Mouse (Mus musculus) embryonic facial prominence, embryonic 12.5 days (tissue): ENCODE data around the gene Atp9a. TPM values are rescaled to one million over a fixed set of nuclear protein-coding genes. Genes with fewer than 3 reads are reported as not detected.
A peak's percentile ranks its signal among the peaks of the same experiment; 100 is the strongest.

Experiments used
- ATAC-seq: fragments of 200-750 bp; cut with Nextera tagmentation; 2 replicates; pipeline ENCODE4 v1.8.0; 2017; ENCODE audit not compliant: insufficient number of reproducible peaks, insufficient read depth, low FRiP score, low TSS enrichment
- H3K27ac ChIP-seq: fragments of 300-500 bp; sonication (generic); 2 replicates; pipeline ENCODE4 v1.5.1; 2016; ENCODE audit warnings: mild to moderate bottlenecking
- H3K27me3 ChIP-seq: fragments of 300-500 bp; sonication (generic); 2 replicates; pipeline ENCODE4 v1.6.1; 2016; ENCODE audit warnings: mild to moderate bottlenecking, moderate library complexity
- H3K36me3 ChIP-seq: fragments of 300-500 bp; sonication (generic); 2 replicates; pipeline ENCODE4 v1.6.1; 2016; ENCODE audit warnings: mild to moderate bottlenecking
- H3K4me1 ChIP-seq: fragments of 300-500 bp; sonication (generic); 2 replicates; pipeline ENCODE4 v1.6.1; 2016
- H3K4me2 ChIP-seq: fragments of 300-500 bp; sonication (generic); replicated peaks from 2 replicates; pipeline ENCODE4 v1.6.1; 2016; ENCODE audit warnings: mild to moderate bottlenecking, moderate library complexity
- H3K4me3 ChIP-seq: fragments of 300-500 bp; sonication (generic); 2 replicates; pipeline ENCODE4 v1.5.1; 2016; ENCODE audit warnings: mild to moderate bottlenecking
- H3K9ac ChIP-seq: fragments of 300-500 bp; sonication (generic); 2 replicates; pipeline ENCODE4 v1.6.1; 2016; ENCODE audit warnings: mild to moderate bottlenecking, moderate library complexity
- H3K9me3 ChIP-seq: fragments of 300-500 bp; sonication (generic); 2 replicates; pipeline ENCODE4 v1.6.1; 2016; ENCODE audit warnings: mild to moderate bottlenecking, moderate library complexity
- WGBS: fragments of 180-500 bp; shearing (Covaris S2); methylation state at CpG from one replicate; pipeline ENCODE4 v1.1.7; 2016; 5-methylcytosine and 5-hydroxymethylcytosine counted together
- polyA plus RNA-seq: library from polyadenylated mRNA; unstranded; fragments of >200 nt; fragmentation: Nextera tagmentation; extraction: Ambion mirVana; gene quantifications from 2 replicates; pipeline ENCODE4 v1.2.1, GENCODE M21; 2016

Atp9a gene
- polyA plus RNA-seq, 1 experiment from 2014 or later: 24.5 TPM

GRCm38 (mm10) chr2:168678662-168679294 is 63.4 kb downstream of the Atp9a start:
- Histone ChIP-seq H3K27ac (no peak overlapping the region), H3K4me2 (no peak overlapping the region), H3K36me3 (peaks cover 45% of the 10 kb centered on the region), H3K27me3 (no peaks in the 10 kb centered on the region), H3K4me3 (no peak overlapping the region), H3K9ac (no peak overlapping the region), H3K9me3 (0 out of 2 replicates have a peak, but pooled peaks cover 4% of the 10 kb centered on the region), H3K4me1 (no peaks in the 10 kb centered on the region)
- WGBS: 83% methylated on average over 15 of the region's 15 CpGs
- ATAC-seq: no peak

- Histone ChIP-seq H3K4me2 (no peak overlapping the region), H3K36me3 (peaks cover 56% of the 10 kb centered on the region), H3K9me3 (0 out of 2 replicates have a peak, but pooled peaks cover 4% of the 10 kb centered on the region), H3K27ac (no peak overlapping the region), H3K4me3 (no peak overlapping the region), H3K27me3 (no peaks in the 10 kb centered on the region), H3K9ac (no peak overlapping the region), H3K4me1 (no peaks in the 10 kb centered on the region)
- peak; percentile 37; the same call in 1 of the 2 replicates for ATAC-seq
- WGBS: 67% methylated on average over 9 of the region's 9 CpGs
These were observed 64.6 kb downstream of the Atp9a start for GRCm38 (mm10) chr2:168677650-168678049.

- ATAC-seq: no peak
These were observed 70.5 kb downstream of the Atp9a start for GRCm38 (mm10) chr2:168671724-168672123.

GRCm38 (mm10) chr2:168670241-168670640 is 72.0 kb downstream of the Atp9a start:
- H3K36me3 ChIP-seq: peaks cover 41% of the 10 kb centered on the region
- no peaks in the 10 kb centered on the region for H3K4me1 ChIP-seq
- no peak for ATAC-seq
- no peaks in the 10 kb centered on the region for H3K27me3 ChIP-seq
- WGBS: 77% methylated on average over 14 of the region's 14 CpGs
- H3K9me3 ChIP-seq: no peaks in the 10 kb centered on the region
- H3K4me2 ChIP-seq: no peak overlapping the region
- H3K9ac ChIP-seq: no peak overlapping the region
- H3K27ac ChIP-seq: no peak overlapping the region
- H3K4me3 ChIP-seq: no peak overlapping the region

More at GRCm38 (mm10) chr2:168671724-168672123, 70.5 kb downstream of the Atp9a start:
- H3K27ac ChIP-seq: no peak overlapping the region
- H3K4me1 ChIP-seq: no peaks in the 10 kb centered on the region
- no peak overlapping the region for H3K9ac ChIP-seq
- H3K9me3 ChIP-seq: no peaks in the 10 kb centered on the region
- H3K36me3 ChIP-seq: peaks cover 45% of the 10 kb centered on the region
- no peak overlapping the region for H3K4me3 ChIP-seq
- 90% methylated on average over 9 of the region's 9 CpGs for WGBS
- H3K27me3 ChIP-seq: no peaks in the 10 kb centered on the region
- no peak overlapping the region for H3K4me2 ChIP-seq

GRCm38 (mm10) chr2:168669762-168670161 is 72.4 kb downstream of the Atp9a start:
- no peak for ATAC-seq
- Histone ChIP-seq H3K27me3 (no peaks in the 10 kb centered on the region), H3K36me3 (peaks cover 39% of the 10 kb centered on the region), H3K4me2 (no peak overlapping the region), H3K27ac (no peak overlapping the region), H3K9me3 (no peaks in the 10 kb centered on the region), H3K4me3 (no peak overlapping the region), H3K4me1 (no peaks in the 10 kb centered on the region), H3K9ac (no peak overlapping the region)
- WGBS: 34% methylated on average over 13 of the region's 13 CpGs

- Histone ChIP-seq H3K36me3 (peaks cover 19% of the 10 kb centered on the region), H3K4me2 (no peak overlapping the region), H3K27ac (no peak overlapping the region), H3K27me3 (no peaks in the 10 kb centered on the region), H3K4me1 (no peaks in the 10 kb centered on the region), H3K9ac (no peak overlapping the region), H3K9me3 (no peaks in the 10 kb centered on the region), H3K4me3 (no peak overlapping the region)
- ATAC-seq: no peak
- WGBS: 88% methylated on average over 13 of the region's 13 CpGs
These were observed 74.5 kb downstream of the Atp9a start for GRCm38 (mm10) chr2:168667745-168668144.

GRCm38 (mm10) chr2:168665680-168666079 is 76.5 kb downstream of the Atp9a start:
- no peak overlapping the region for H3K4me3 ChIP-seq
- H3K9ac ChIP-seq: no peak overlapping the region
- 88% methylated on average over 4 of the region's 4 CpGs for WGBS
- H3K4me1 ChIP-seq: no peaks in the 10 kb centered on the region
- H3K4me2 ChIP-seq: no peak overlapping the region
- H3K36me3 ChIP-seq: peaks cover 14% of the 10 kb centered on the region; the same call in 1 of the 2 replicates
- H3K27ac ChIP-seq: no peak overlapping the region
- ATAC-seq: no peak
- H3K9me3 ChIP-seq: no peaks in the 10 kb centered on the region
- no peaks in the 10 kb centered on the region for H3K27me3 ChIP-seq

- ATAC-seq: no peak
- no peak overlapping the region for H3K4me3 ChIP-seq
- no peaks in the 10 kb centered on the region for H3K9me3 ChIP-seq
- no peak overlapping the region for H3K4me2 ChIP-seq
- no peaks in the 10 kb centered on the region for H3K4me1 ChIP-seq
- H3K27me3 ChIP-seq: no peaks in the 10 kb centered on the region
- no peak overlapping the region for H3K9ac ChIP-seq
- H3K27ac ChIP-seq: no peak overlapping the region
- peaks cover 14% of the 10 kb centered on the region; the same call in 1 of the 2 replicates for H3K36me3 ChIP-seq
- WGBS: 72% methylated on average over 5 of the region's 5 CpGs
These were observed 78.5 kb downstream of the Atp9a start for GRCm38 (mm10) chr2:168663716-168664115.

GRCm38 (mm10) chr2:168663216-168663615 is 79.0 kb downstream of the Atp9a start:
- no peak overlapping the region for H3K4me3 ChIP-seq
- no peak for ATAC-seq
- H3K9me3 ChIP-seq: no peaks in the 10 kb centered on the region
- peaks cover 14% of the 10 kb centered on the region; the same call in 1 of the 2 replicates for H3K36me3 ChIP-seq
- no peak overlapping the region for H3K27ac ChIP-seq
- no peaks in the 10 kb centered on the region for H3K4me1 ChIP-seq
- H3K4me2 ChIP-seq: no peak overlapping the region
- H3K9ac ChIP-seq: no peak overlapping the region
- WGBS: 89% methylated on average over 7 of the region's 7 CpGs
- no peaks in the 10 kb centered on the region for H3K27me3 ChIP-seq

- H3K36me3 ChIP-seq: peaks cover 13% of the 10 kb centered on the region; the same call in 1 of the 2 replicates
- WGBS: 72% methylated on average over 15 of the region's 15 CpGs
- no peak overlapping the region for H3K27ac ChIP-seq
- no peak for ATAC-seq
- no peaks in the 10 kb centered on the region for H3K4me1 ChIP-seq
- H3K27me3 ChIP-seq: no peaks in the 10 kb centered on the region
- no peak overlapping the region for H3K9ac ChIP-seq
- no peak overlapping the region for H3K4me2 ChIP-seq
- no peaks in the 10 kb centered on the region for H3K9me3 ChIP-seq
- H3K4me3 ChIP-seq: no peak overlapping the region
These were observed 80.4 kb downstream of the Atp9a start for GRCm38 (mm10) chr2:168661802-168662201.

- WGBS: 53% methylated on average over 5 of the region's 5 CpGs
- no peak for ATAC-seq
These were observed 81.9 kb downstream of the Atp9a start for GRCm38 (mm10) chr2:168660344-168660743.

GRCm38 (mm10) chr2:168658551-168658950 is 83.7 kb downstream of the Atp9a start:
- ATAC-seq: no peak
- Histone ChIP-seq H3K9ac (no peak overlapping the region), H3K4me3 (no peak overlapping the region), H3K36me3 (peaks cover 16% of the 10 kb centered on the region; the same call in 1 of the 2 replicates), H3K4me1 (peaks cover 5% of the 10 kb centered on the region; the same call in 1 of the 2 replicates), H3K27me3 (no peaks in the 10 kb centered on the region), H3K4me2 (no peak overlapping the region), H3K27ac (no peak overlapping the region), H3K9me3 (no peaks in the 10 kb centered on the region)
- WGBS: 80% methylated on average over 11 of the region's 11 CpGs

More at GRCm38 (mm10) chr2:168660344-168660743, 81.9 kb downstream of the Atp9a start:
- Histone ChIP-seq H3K27ac (no peak overlapping the region), H3K4me2 (no peak overlapping the region), H3K4me3 (no peak overlapping the region), H3K36me3 (peaks cover 13% of the 10 kb centered on the region; the same call in 1 of the 2 replicates), H3K4me1 (no peaks in the 10 kb centered on the region), H3K27me3 (no peaks in the 10 kb centered on the region), H3K9me3 (no peaks in the 10 kb centered on the region), H3K9ac (no peak overlapping the region)
